Mouse (Mus musculus) embryo, embryonic 10 days (tissue): ENCODE measurements around the gene Tnnt3.
A peak's percentile ranks its signal among the peaks of the same experiment; 100 is the strongest.

Experiments
- DNase-seq: peaks from one replicate; pipeline ENCODE4 v3.0.0-alpha.2; 2015; ENCODE audit warnings: low spot score

Gene Tnnt3

GRCm38 (mm10) chr7:142498575-142498974, at the start of gene Tnnt3:
Gene Tnnt3 (plus strand): TSS chr7:142498836.
- DNase-seq = no peak

- DNase-seq = no peak
These were observed 49.5 kb upstream of the Tnnt3 start for GRCm38 (mm10) chr7:142449038-142449617.

- DNase-seq = no peak
These were observed 43.9 kb upstream of the Tnnt3 start for GRCm38 (mm10) chr7:142454706-142455105.

GRCm38 (mm10) chr7:142455251-142455650, 43.4 kb upstream of the Tnnt3 start:
- no peak for DNase-seq

- no peak for DNase-seq
These were observed 41.8 kb upstream of the Tnnt3 start for GRCm38 (mm10) chr7:142456806-142457205.

GRCm38 (mm10) chr7:142457227-142457811, 41.3 kb upstream of the Tnnt3 start:
- peak; percentile 73 for DNase-seq

GRCm38 (mm10) chr7:142458026-142458425, 40.6 kb upstream of the Tnnt3 start:
- peak; percentile 80 for DNase-seq

- no peak for DNase-seq
These were observed 39.8 kb upstream of the Tnnt3 start for GRCm38 (mm10) chr7:142458676-142459298.

- DNase-seq = no peak
These were observed 39.3 kb upstream of the Tnnt3 start for GRCm38 (mm10) chr7:142459299-142459691.

GRCm38 (mm10) chr7:142460636-142461077, 38.0 kb upstream of the Tnnt3 start, which contains the start of gene Lsp1:
Gene Lsp1 (plus strand): TSS chr7:142460809.
- DNase-seq = no peak

GRCm38 (mm10) chr7:142461446-142461845, 37.2 kb upstream of the Tnnt3 start:
- DNase-seq = no peak

GRCm38 (mm10) chr7:142462190-142462589, 36.4 kb upstream of the Tnnt3 start:
- DNase-seq = no peak

- no peak for DNase-seq
These were observed 36.0 kb upstream of the Tnnt3 start for GRCm38 (mm10) chr7:142462594-142463078.

- DNase-seq = no peak
These were observed 28.4 kb upstream of the Tnnt3 start for GRCm38 (mm10) chr7:142470171-142470691.

GRCm38 (mm10) chr7:142470808-142471413, 27.7 kb upstream of the Tnnt3 start:
- DNase-seq = peak; percentile 83

- DNase-seq = peak; percentile 42
These were observed 27.2 kb upstream of the Tnnt3 start for GRCm38 (mm10) chr7:142471414-142471861.

GRCm38 (mm10) chr7:142471884-142472570, 26.6 kb upstream of the Tnnt3 start:
- DNase-seq = peak; percentile 75

- DNase-seq = no peak
These were observed 25.7 kb upstream of the Tnnt3 start for GRCm38 (mm10) chr7:142472936-142473335.

GRCm38 (mm10) chr7:142473476-142473875, 25.2 kb upstream of the Tnnt3 start:
- no peak for DNase-seq

- no peak for DNase-seq
These were observed 23.8 kb upstream of the Tnnt3 start for GRCm38 (mm10) chr7:142474799-142475198.

GRCm38 (mm10) chr7:142475641-142476040, 23.0 kb upstream of the Tnnt3 start:
- DNase-seq = no peak

- DNase-seq = no peak
These were observed 22.4 kb upstream of the Tnnt3 start for GRCm38 (mm10) chr7:142476271-142476670.
